Mouse (Mus musculus): ENCODE data around the gene Elavl1.

Gene Elavl1

GRCm38 (mm10) chr8:4237814-4238433 is 87.3 kb downstream of the Elavl1 start:
- in situ Hi-C loops (cut with MboI, MseI): no loop called here

Data from regulatory T cell (primary cell).